Mouse (Mus musculus): ENCODE measurements around the gene Olfr723. TPM values are rescaled to one million over a fixed set of nuclear protein-coding genes. Genes with fewer than 3 reads are reported as not detected.
"Not testable (repeated sequence)": the region's sequence is repeated elsewhere in the genome, so short reads cannot be mapped to it uniquely, and the experiment has no call there.

Gene Olfr723
- polyA plus RNA-seq (2014; fragmentation: Nextera tagmentation; extraction: Ambion mirVana), result not detected in 2 replicates

GRCm38 (mm10) chr14:49931687-49932086 is at the start of gene Olfr723:
Gene Olfr723 (minus strand): TSS chr14:49931787.
- H3K4me1 ChIP-seq (ENCODE audit: control insufficient read depth, insufficient read depth, low read length); H3K4me3 ChIP-seq (ENCODE audit: low read depth, low read length); H3K9me3 ChIP-seq (ENCODE audit: control insufficient read depth, low read length); DNase-seq (ENCODE audit: low spot score); H3K36me3 ChIP-seq (ENCODE audit: control insufficient read depth, insufficient read depth, low read length); ATAC-seq (ENCODE audit: low read depth); H3K27ac ChIP-seq (replicated peaks; ENCODE audit: low read depth, low read length); H3K27me3 ChIP-seq (replicated peaks; ENCODE audit: control insufficient read depth, insufficient read depth, low read length); H3K9ac ChIP-seq (ENCODE audit: low read depth, low read length); H3K4me2 ChIP-seq (ENCODE audit: low read depth, low read length): not testable (repeated sequence)

GRCm38 (mm10) chr14:49963174-49963573 is 31.6 kb upstream of the Olfr723 start, which contains the start of gene Olfr724:
Gene Olfr724 (minus strand): TSS chr14:49963274.
- not testable (repeated sequence) for H3K27ac ChIP-seq (replicated peaks; ENCODE audit: low read depth, low read length); H3K4me2 ChIP-seq (ENCODE audit: low read depth, low read length); H3K36me3 ChIP-seq (ENCODE audit: control insufficient read depth, insufficient read depth, low read length); H3K4me1 ChIP-seq (ENCODE audit: control insufficient read depth, insufficient read depth, low read length); H3K27me3 ChIP-seq (replicated peaks; ENCODE audit: control insufficient read depth, insufficient read depth, low read length); H3K4me3 ChIP-seq (ENCODE audit: low read depth, low read length); ATAC-seq (ENCODE audit: low read depth); DNase-seq (ENCODE audit: low spot score); H3K9me3 ChIP-seq (ENCODE audit: control insufficient read depth, low read length); H3K9ac ChIP-seq (ENCODE audit: low read depth, low read length)
- 65% methylated on average over 1 of the region's 1 CpGs for WGBS

GRCm38 (mm10) chr14:49955890-49956289 is 24.3 kb upstream of the Olfr723 start:
- Histone ChIP-seq H3K4me1 (ENCODE audit: control insufficient read depth, insufficient read depth, low read length) (no peaks in the 10 kb centered on the region), H3K27me3 (replicated peaks; ENCODE audit: control insufficient read depth, insufficient read depth, low read length) (no peaks in the 10 kb centered on the region), H3K27ac (replicated peaks; ENCODE audit: low read depth, low read length) (no peak overlapping the region), H3K4me3 (ENCODE audit: low read depth, low read length) (no peak overlapping the region), H3K36me3 (ENCODE audit: control insufficient read depth, insufficient read depth, low read length) (no peaks in the 10 kb centered on the region), H3K4me2 (ENCODE audit: low read depth, low read length) (no peak overlapping the region), H3K9ac (ENCODE audit: low read depth, low read length) (no peak overlapping the region), H3K9me3 (ENCODE audit: control insufficient read depth, low read length) (no peaks in the 10 kb centered on the region)
- 41% methylated on average over 2 of the region's 2 CpGs for WGBS
- no peak for ATAC-seq (ENCODE audit: low read depth)
- DNase-seq (ENCODE audit: low spot score), result no peak

GRCm38 (mm10) chr14:49901899-49902298 is 29.7 kb downstream of the Olfr723 start, which contains the start of gene Olfr722:
Gene Olfr722 (minus strand): TSS chr14:49901999.
- Histone ChIP-seq H3K4me1 (ENCODE audit: control insufficient read depth, insufficient read depth, low read length) (no peaks in the 10 kb centered on the region), H3K27ac (replicated peaks; ENCODE audit: low read depth, low read length) (no peak within 1 kb of the TSS), H3K4me2 (ENCODE audit: low read depth, low read length) (no peak within 1 kb of the TSS), H3K27me3 (replicated peaks; ENCODE audit: control insufficient read depth, insufficient read depth, low read length) (no peaks in the 10 kb centered on the region), H3K36me3 (ENCODE audit: control insufficient read depth, insufficient read depth, low read length) (no peaks in the 10 kb centered on the region), H3K9me3 (ENCODE audit: control insufficient read depth, low read length) (no peaks in the 10 kb centered on the region), H3K9ac (ENCODE audit: low read depth, low read length) (no peak within 1 kb of the TSS), H3K4me3 (ENCODE audit: low read depth, low read length) (no peak within 1 kb of the TSS)
- DNase-seq (ENCODE audit: low spot score) (no peak), ATAC-seq (ENCODE audit: low read depth) (no peak)

Other genes with a start within 250 kb of the Olfr723 start
- gene Armh4, start 148.4 kb downstream of the Olfr723 start, polyA plus RNA-seq (2014; fragmentation: Nextera tagmentation; extraction: Ambion mirVana), result 29.4 and 29.8 TPM in 2 replicates
- not detected in 2 replicates for gene Olfr722, start 29.8 kb downstream of the Olfr723 start, polyA plus RNA-seq (2014; fragmentation: Nextera tagmentation; extraction: Ambion mirVana)
- 0.35 TPM in 1 of 2 replicates, not detected in the other for gene Olfr724, start 31.5 kb upstream of the Olfr723 start, polyA plus RNA-seq (2014; fragmentation: Nextera tagmentation; extraction: Ambion mirVana)
- not detected in 2 replicates for gene Olfr725, start 108.6 kb upstream of the Olfr723 start, polyA plus RNA-seq (2014; fragmentation: Nextera tagmentation; extraction: Ambion mirVana)
- not detected in 2 replicates for gene Olfr726, start 159.2 kb upstream of the Olfr723 start, polyA plus RNA-seq (2014; fragmentation: Nextera tagmentation; extraction: Ambion mirVana)
- gene Olfr727, start 191.4 kb upstream of the Olfr723 start, polyA plus RNA-seq (2014; fragmentation: Nextera tagmentation; extraction: Ambion mirVana), result 0.10 TPM in 1 of 2 replicates, not detected in the other
- not detected in 2 replicates for gene Olfr728, start 210.9 kb upstream of the Olfr723 start, polyA plus RNA-seq (2014; fragmentation: Nextera tagmentation; extraction: Ambion mirVana)
- gene Olfr729, start 221.1 kb upstream of the Olfr723 start, polyA plus RNA-seq (2014; fragmentation: Nextera tagmentation; extraction: Ambion mirVana), result not detected in 2 replicates